Mouse (Mus musculus): ENCODE data around the gene Abca2.

Abca2 gene

GRCm38 (mm10) chr2:25426721-25427191, 1.7 kb upstream of the Abca2 start:
- DNase-seq = peak; percentile 65

- DNase-seq = no peak
Measured at GRCm38 (mm10) chr2:25427256-25427655, 1.2 kb upstream of the Abca2 start.

- DNase-seq = no peak
Measured at GRCm38 (mm10) chr2:25429435-25430180, 1.1 kb downstream of the Abca2 start.

GRCm38 (mm10) chr2:25430395-25431233, 2.1 kb downstream of the Abca2 start:
- DNase-seq = no peak

GRCm38 (mm10) chr2:25431308-25431855, 2.9 kb downstream of the Abca2 start:
- no peak for DNase-seq

- no peak for DNase-seq
Measured at GRCm38 (mm10) chr2:25432326-25433098, 4.0 kb downstream of the Abca2 start.

GRCm38 (mm10) chr2:25433101-25433500, 4.6 kb downstream of the Abca2 start:
- DNase-seq = no peak

- no peak for DNase-seq
Measured at GRCm38 (mm10) chr2:25434292-25434691, 5.8 kb downstream of the Abca2 start.

GRCm38 (mm10) chr2:25436286-25436820, 7.8 kb downstream of the Abca2 start:
- DNase-seq = no peak

GRCm38 (mm10) chr2:25441067-25441466, 12.6 kb downstream of the Abca2 start:
- DNase-seq = no peak

GRCm38 (mm10) chr2:25442682-25443081, 14.2 kb downstream of the Abca2 start:
- no peak for DNase-seq

GRCm38 (mm10) chr2:25450853-25451647, 22.5 kb downstream of the Abca2 start:
- no peak for DNase-seq

- no peak for DNase-seq
Measured at GRCm38 (mm10) chr2:25452951-25453350, 24.4 kb downstream of the Abca2 start.

- no peak for DNase-seq
Measured at GRCm38 (mm10) chr2:25456205-25456953, 27.9 kb downstream of the Abca2 start, which contains the start of gene Clic3. TSS of gene Clic3 (plus strand) at chr2:25456838.

GRCm38 (mm10) chr2:25457022-25457896, 28.8 kb downstream of the Abca2 start:
- DNase-seq = no peak

GRCm38 (mm10) chr2:25458911-25459310, 30.4 kb downstream of the Abca2 start:
- DNase-seq = no peak

GRCm38 (mm10) chr2:25460135-25460534, 31.6 kb downstream of the Abca2 start:
- DNase-seq = no peak

- peak; percentile 94 for DNase-seq
Measured at GRCm38 (mm10) chr2:25460551-25461309, 32.2 kb downstream of the Abca2 start, which contains the start of gene Paxx. TSS of gene Paxx (minus strand) at chr2:25461094.

- DNase-seq = no peak
Measured at GRCm38 (mm10) chr2:25461407-25461806, 32.9 kb downstream of the Abca2 start.
